Mouse (Mus musculus) adrenal gland, adult (tissue): Measurements from ENCODE around the gene Cntnap2.

Experiments
- DNase-seq, 2 experiments: peaks; one replicate each; pipeline ENCODE4 v3.0.0; 2022 to 2023; ENCODE audit warnings: low spot score in 1 of 2; ENCODE audit not compliant: inconsistent age in 2 of 2

The Cntnap2 gene

DNA sequence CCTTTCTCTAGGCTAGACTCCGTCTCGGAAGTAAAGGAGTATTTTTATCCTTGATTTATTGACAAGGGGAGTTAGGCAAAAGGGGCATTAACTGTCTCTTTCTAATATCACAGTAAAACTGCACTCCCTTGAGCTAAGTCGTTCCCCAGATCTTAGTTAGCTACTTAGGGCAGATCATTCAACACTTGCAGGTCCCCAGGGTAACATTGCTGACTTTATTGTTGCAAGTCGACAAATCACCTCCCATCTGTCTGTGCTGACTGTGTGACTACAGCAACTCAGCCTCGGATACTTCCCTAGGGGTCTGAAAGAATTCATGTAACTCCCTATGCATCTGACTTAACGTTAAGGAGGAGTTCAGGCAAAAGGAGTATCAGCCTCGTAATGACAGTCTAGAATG lies 1865.6 kb downstream of the Cntnap2 start:
- DNase-seq, result no peak

DNA sequence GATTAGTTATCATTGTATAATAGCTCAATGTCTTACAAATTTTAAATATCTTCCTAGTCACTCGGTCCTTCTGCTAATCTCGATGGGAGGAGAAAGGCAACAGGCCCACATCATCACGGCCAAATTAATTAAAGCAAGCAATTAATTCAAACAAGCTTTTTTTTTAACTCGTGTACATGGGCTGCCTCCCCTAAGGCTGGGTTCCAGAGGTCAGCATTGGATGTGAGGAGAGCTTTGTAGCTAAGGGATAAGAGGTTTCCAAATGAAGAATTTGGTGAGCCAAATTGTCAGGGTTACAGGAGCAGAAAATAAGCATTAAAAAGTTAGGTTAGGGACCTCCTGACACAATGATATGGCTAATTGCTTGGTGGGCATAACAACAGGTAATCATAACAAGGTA lies 1886.5 kb downstream of the Cntnap2 start:
- DNase-seq, result no peak

DNA sequence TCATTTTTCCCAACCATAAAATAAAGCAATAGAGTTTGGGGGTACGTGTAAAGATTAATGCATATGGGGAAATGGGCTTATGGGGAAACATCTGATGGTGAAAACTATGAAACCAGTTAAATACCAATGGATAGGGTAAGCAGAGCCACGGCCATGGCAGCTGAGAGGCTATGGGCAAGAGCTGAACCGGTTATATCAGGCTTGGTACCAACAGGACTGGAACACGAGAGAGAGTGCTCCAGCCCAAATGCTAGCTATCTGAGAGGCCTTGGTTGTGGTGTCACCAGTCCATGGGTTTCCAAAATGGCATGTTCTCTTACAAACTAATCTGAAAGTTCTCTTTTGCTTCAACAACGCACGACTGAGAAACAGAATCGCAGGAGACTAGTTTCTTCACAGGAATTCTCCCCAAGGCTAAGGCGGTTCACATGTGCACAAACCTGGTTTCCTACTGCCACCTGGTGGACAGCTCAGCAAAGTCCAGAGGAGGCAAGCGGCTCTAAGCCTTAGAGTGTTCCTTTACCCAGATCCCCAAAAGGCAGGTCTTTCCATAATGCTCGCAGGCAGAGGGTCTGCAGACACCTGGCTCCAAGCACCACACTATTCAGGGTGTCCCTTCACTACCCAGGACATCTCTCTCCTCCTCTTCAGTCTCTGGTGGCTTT lies 1902.0 kb downstream of the Cntnap2 start:
- peak; percentile 44 to 83 for DNase-seq

DNA sequence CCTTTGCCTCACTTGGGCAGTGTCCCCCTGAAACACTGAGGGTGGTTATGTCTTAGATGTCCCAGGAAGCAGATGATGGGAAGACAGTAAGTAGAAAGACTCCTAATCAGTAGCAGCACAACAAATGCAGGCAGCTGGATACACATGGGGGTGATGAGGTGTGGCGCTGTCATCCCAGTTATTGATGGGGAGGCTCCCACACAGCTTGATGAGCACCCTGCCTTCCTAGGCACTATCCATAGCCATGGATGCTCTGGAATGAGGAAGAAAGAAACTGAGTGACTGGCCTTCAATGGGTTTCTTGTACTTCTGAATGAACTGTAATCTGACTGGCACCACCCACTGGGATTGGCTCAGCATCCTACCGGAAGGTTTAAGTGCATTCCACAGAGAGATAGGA lies 1904.1 kb downstream of the Cntnap2 start:
- no peak for DNase-seq

DNA sequence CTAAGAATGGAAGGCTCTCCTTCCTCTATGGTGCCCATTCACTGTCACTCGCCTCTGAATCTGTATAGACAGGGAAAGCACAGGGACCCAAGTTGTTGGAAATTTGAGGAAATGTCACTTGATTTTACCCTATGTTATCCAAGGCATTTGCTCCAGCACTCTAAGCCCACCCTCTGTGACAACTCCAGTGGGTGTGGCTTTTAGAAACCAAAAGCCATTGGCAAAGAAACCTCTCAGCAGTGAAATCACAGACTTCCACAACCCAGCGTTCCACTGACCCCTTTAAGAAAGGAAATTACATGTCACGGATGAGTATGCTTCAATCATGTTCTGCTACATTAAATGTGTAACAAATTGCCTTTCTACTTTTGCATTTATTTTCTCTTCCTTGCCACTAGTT lies 1904.5 kb downstream of the Cntnap2 start:
- no peak for DNase-seq

DNA sequence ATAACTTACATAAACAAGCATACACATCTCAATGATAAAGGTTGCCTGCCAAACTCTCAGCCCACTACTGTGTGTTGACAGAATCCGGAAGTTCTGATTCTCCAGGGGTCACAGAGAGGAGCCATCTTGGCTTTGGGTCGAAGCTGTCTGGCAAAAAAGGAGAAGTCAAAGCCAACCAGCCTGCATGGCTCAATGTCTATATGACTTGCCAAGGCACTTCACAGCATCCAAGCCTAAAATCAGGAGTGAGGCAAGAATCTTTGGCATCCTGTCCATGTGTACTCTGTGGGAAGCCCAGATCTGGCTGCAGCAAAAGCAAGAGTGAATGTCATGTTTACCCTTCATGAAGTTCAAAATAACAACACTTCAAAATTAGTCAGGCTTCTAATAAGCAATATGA lies 1913.5 kb downstream of the Cntnap2 start:
- peak in 1 of 2 experiments; percentile 18 for DNase-seq

DNA sequence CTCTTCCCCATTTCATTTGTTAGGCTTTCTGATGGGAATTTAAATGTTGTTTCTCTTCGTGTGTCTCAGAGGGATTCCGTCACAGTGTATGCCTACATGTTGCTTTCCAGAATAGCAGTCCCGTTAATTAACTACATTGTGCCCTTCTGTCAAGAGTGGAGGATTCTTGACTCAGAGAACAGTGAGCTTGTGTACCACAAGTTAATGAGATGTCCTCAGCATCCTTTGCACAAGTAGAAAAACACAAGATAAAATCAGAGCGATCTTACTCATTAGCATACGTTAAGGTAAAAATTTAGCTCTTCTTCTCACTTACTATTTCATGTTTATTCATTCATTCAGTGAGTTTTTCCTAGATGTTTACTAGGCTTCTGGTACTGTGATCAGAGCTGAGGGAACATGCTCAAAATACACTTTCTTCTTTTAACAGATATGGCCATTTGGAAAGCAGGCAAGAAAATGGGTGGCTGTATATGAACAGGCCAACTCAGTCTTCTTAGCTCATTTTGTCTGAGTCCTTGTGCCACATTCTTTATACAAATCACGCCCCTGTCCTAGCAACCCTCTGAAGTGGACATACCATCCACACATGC lies 1936.9 kb downstream of the Cntnap2 start:
- no peak for DNase-seq

DNA sequence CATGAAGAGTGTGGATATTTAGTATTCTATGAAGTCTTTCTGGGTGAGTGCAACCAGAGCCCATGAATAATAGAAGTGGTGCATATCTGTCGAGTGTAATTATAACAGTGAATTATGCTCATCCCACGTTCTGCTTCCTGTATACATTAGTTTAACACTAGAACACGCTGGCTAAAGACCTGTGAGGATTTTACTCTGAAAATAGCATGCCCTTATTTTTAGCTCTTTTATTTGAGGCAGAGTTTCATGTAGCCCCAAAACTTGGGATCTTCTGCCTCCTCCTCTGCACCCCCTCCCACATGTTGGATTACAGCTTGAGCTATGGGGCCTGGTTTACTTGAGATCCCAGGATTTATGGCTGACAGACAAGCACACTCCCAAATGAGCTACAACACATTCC lies 1945.3 kb downstream of the Cntnap2 start:
- no peak for DNase-seq

DNA sequence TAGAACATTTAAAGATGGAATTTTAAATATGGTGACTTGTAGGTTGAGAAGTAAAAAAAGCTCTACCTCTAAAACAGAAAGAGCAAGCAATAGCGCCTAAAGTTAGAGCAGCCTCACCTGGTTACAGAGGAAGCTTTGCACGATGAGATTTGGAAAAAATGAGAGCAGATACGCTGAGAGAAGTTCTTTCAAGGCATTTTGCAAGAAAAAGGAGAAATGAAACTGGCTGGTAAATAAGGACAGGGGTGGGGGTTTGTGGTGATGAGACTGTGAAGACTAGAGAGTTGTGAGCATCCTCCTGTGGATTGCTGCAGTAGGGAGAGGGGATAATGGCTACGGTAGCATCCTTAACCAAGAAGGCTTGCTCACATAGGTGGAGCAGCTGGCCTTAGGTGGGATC lies 1953.8 kb downstream of the Cntnap2 start:
- DNase-seq, result no peak

DNA sequence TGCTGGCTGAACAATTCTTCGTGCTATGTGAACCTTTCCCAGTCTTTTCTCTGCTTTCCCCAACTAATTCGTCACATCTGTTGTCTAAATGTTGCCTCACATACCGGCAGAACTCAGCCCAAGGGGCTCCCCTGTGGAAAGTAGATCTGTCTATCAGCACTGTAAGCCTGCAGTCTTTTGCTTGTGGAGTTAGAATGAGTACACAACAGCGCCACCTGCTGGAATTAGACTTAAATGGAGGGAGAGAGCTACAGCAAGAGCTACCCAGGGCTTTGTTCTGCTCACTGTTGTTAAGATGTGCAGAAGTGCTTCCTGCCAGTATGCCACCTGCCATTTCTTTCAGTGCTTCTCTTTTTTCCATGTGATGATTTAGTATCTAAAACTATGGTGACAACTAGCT lies 1954.4 kb downstream of the Cntnap2 start:
- peak; percentile 65 to 92 for DNase-seq

DNA sequence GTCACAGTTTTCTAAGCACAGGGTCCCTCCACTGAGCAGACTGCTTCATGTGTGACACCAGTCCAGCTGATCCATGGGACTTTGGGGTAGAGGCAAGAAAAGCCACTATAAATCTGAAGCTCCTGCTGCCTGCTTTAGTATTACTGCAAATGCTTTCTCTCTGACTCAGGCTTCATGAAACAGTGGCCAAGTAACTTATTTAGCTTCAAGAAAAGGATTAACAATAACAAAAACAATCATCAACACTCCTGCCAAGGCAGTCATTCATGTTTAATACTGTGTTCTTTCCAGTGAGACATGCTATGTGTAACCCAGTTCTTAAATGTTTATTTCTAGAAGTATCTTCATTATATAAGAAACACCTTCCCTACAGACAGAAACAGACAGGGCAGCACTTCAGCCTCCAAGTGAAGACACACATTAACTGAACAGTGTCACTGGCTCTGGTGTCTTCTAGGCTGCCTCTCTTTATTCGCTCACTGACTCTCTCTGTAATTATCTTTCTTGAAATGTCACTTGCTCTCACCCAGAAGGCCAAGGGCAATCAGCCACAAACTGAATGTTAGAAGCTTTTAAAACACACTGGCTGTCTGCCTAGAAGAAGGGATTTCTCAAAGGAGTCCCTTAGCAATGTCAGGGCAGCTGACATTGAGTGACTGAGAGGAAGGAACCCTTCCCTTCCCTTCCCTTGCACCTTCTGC lies 1955.9 kb downstream of the Cntnap2 start:
- peak in 1 of 2 experiments; percentile 70 for DNase-seq

DNA sequence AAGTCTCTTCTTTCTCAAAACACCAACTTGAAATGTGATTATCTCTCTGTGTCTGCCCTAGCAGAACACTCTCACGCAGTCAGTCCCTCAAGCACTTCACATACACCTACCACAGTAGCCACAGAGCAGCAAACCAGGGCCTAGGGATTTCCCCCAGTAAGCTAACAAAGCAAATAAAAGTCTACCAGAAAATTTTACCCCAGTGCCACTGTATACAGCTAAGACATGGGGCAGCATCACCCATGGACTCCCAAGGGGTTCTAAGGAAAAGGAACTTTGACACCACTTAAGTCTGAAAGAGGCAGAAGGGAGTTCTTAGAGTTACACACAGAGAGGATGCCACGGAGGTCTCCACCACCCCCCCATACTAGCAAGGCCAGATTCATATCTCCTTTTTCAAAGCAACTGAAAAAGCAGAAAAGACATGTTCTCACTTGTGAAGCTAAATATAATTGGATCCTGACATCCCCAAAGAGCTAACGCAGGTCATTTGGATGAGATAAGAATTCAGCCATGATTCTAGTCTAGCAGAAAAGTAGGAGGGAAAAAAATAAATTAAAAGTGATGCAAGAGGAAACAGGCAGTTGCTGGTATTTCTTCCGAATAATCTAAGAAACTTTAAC lies 1967.0 kb downstream of the Cntnap2 start:
- no peak for DNase-seq

DNA sequence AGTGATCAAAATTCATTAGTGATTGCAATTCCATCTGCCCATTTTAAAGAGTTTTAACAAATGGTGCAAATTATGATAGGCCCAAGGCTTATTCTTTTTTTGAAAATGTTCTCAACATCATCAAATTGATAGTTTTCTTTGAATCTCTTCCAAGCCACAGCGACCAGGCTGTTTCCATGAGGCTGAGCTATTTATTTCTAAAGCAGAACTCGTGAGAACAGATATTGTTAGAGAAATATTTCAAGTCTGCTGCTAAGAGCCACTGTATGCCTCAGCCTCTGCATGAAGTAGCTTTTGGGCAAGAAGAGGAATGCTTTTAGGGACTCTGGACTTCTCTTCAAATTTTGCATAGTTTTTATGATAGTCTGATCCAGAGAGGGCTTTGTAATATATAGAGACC lies 1972.2 kb downstream of the Cntnap2 start:
- no peak for DNase-seq

DNA sequence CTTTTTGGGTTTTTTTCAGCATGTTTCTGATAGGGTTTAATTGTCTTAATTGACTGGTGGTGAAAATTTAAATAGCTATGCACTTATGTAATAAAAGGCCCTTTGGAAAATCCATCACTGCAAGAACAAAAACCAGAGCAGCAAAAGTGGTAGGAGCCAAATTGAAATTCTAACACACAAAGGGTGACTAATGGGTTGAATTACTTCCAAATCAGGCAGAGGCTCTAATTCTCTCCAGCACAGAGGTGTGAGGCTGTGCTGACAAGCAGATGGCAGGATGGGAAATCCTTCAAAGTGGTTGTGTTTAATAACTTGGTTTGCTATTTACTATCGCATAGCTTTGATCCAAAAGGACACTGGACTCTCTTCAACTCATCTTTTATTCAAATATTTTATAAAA lies 1983.4 kb downstream of the Cntnap2 start:
- no peak for DNase-seq

DNA sequence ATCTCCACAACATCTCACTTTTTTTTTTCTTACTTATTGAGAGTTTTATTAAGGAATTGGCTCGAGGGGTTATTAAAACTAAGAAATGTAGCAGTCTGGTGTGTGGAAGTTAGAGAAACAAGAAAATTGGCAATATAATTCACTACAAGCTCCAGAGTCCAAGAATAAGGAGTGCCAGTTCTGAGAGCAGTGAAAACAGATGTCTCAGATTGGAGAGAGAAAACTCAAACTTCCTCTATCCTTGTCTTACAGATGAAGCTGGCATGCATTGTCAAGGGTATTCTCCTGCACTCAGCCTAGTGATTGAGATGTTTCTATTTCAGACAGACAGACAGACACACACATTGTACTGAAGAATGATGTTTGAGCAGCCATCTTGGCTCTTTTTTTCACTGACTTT lies 1984.4 kb downstream of the Cntnap2 start:
- no peak for DNase-seq

DNA sequence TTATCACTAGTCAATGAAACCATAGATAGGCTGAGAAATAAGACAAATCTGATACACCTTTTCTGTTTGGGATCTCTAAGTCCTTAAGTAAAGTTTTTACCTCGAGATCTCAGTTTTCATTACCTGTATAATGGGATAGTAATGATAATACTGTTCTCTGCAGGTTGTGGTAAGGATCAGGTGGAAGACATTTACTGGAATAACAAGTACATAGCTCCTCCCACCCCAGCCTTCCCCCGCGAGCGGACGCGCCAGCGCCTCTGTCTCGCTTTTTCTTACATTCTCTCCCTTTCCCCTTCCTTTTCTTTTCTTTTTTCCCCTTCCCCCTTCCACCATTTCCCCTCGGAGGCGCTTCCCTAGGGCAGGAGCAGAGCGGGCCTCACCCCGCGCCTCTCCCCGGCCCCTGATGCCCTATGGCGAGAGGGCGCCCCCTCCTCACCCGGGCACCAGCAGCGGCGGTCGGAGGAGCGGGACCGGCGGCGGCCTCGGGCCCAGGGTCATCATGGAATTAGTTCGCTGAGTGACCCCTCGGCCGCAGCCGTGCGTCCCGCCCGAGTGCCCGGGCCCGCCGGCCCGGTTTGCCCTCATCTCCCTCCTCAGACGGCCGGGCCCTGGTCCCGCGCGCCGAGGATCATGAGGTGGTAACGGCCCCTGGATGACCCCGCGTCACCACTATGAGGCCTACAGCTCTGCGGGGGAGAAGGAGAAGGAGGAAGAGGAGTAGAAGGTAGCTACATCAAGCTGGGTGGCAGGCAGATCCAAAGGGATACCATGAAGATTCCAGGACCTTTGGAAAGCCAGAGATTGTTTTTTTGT lies 1985.4 kb downstream of the Cntnap2 start:
- DNase-seq, result peak in 1 of 2 experiments; percentile 18

DNA sequence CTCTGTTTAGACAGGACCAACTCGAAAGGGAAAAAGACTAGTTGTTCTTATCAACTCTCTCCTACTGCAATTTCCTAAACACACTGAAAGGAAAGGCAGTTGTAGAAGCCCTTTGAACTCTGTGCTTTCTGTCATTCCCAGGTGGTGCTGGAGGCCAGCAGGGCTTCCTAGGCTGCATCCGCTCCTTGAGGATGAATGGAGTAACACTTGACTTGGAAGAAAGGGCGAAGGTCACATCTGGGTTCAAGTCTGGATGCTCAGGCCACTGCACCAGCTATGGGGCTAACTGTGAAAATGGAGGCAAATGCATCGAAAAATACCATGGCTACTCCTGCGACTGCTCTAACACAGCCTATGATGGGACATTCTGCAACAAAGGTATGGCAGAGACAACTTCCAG lies 1989.9 kb downstream of the Cntnap2 start:
- no peak for DNase-seq

DNA sequence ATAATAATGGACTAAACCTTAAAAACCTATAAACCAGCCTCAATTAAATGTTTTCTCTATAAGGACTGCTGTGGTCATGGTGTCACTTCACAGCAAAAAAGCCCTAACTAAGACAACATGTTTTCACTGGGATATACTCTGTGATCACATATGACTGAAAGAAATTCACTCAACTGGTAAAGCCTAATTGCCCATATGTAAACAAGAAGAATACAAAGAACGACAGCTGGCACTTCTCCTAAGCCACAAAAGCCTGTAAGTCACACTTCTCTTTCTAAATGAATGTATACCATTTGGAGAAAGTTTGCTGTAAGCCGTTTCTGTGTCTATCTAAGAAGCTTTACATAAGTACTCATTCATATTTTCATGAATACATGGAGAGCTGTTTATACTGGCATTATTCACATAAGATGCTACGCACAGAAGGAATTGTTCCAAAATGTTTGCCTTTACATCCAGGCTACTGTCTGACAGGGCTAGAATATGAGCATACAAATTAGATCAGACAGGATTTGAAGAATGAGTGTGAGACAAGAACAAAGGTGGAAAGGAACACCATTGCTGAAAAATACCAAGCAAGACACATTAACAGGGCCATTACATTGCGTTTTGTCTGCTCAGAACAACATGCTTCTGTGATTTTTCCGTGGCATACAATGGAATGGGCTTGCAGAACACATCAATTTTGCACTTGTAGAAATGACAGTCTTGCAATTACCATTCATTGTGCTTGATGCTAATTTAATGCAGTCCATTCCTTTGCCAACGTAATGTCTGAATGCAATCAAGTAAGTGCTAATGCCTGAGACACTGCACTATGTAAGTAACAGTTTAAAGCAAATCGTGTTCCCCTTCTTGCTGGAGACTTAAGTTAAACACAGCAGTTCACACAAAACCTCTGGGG lies 1991.4 kb downstream of the Cntnap2 start:
- DNase-seq, result no peak

DNA sequence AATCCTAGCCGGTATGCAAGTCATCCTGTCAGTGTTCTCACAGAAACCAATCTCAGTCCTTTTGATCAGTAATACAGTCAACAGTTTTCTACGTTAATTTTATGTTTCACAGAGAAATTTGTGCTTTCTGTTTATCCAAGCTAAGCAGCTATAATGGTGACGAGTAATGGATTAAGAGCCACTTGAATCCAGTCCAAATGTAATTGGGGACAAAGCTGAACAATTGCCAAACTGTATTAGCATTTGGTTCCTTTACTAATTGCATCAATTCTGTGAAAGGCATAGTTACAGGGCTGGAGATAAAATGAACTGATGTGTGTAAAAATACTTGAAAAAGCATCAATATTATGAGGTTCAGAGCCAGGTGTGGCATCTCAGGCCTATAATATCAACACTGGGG lies 2002.2 kb downstream of the Cntnap2 start:
- DNase-seq, result no peak

DNA sequence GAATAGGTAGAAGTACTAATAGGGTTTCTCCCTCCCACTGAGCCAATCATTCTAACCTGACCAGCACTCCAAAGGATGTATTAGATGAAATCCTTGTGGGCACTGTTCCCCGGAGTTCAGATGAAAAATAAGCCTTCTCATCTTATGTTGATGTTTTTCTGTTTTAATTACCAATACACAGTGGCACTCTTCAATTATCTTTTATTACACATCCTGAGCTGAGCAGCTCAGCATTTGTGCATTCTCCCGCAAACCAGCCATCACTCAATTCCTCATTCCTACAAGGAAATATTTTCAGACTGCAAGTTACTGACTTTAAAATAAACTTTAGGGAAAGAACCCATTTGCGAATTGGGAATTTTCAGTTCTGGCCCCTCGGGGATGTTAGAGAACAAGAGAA lies 2030.8 kb downstream of the Cntnap2 start:
- no peak for DNase-seq
